Mouse (Mus musculus): ENCODE data around the gene Zfp609.

DNA sequence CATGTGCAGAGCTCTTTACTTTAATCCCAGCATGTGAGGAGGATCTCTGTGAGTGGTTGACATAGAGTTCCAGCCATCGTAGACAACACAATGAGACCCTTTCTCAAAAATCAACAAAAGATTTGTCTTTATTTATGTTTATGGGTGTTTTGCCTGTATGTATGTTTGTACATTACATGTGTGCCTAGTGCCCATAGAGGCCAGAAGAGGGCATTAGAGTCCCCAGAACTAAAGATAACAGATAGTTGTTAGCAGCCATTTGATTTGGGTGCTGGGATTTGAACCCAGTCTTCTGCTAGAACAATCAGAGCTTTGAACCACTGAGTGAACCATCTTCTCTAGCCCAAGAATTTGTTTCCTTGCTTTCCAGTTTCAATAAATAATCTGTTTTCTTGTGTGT is 72.2 kb downstream of the Zfp609 start:
- TF ChIP-seq POLR2A (IDR thresholded peaks at IDR 0.05; ENCODE audit: control insufficient read depth, low read depth, low read length): no peak
- no peak for TF ChIP-seq CTCF (IDR thresholded peaks at IDR 0.05; ENCODE audit: control insufficient read depth, insufficient read depth, insufficient replicate concordance, low read depth, low read length)

Data from testis, adult 2 months (tissue).